Mouse (Mus musculus) ES-E14 (cell line): ENCODE results near the gene Cadm2.

Source experiments
- CHD2 ChIP-seq: IDR thresholded peaks from 2 replicates; pipeline ENCODE4 v1.6.1; 2014; ENCODE audit warnings: mild to moderate bottlenecking, low read depth, low read length, inconsistent platforms
- HCFC1 ChIP-seq: IDR thresholded peaks from 2 replicates; pipeline ENCODE4 v1.6.1; 2012; ENCODE audit warnings: low read length, inconsistent platforms, borderline replicate concordance; ENCODE audit not compliant: insufficient read depth
- MAFK ChIP-seq: IDR thresholded peaks from 2 replicates; pipeline ENCODE4 v1.6.1; 2014; ENCODE audit warnings: mild to moderate bottlenecking, low read depth, low read length, inconsistent platforms; ENCODE audit not compliant: insufficient read depth
- ZC3H11A ChIP-seq: IDR thresholded peaks from 2 replicates; pipeline ENCODE4 v1.6.1; 2012; ENCODE audit warnings: low read depth, mild to moderate bottlenecking, inconsistent platforms, low read length, borderline replicate concordance

GRCm38 (mm10) chr16:67599981-67600380 is 20.7 kb downstream of the Cadm2 start:
- TF ChIP-seq ZC3H11A (no peak), MAFK (no peak), HCFC1 (no peak), CHD2 (no peak)
